Mouse (Mus musculus) C2C12 (cell line): ENCODE data around the gene Pdzrn3. TPM values are rescaled to one million over a fixed set of nuclear protein-coding genes. Genes with fewer than 3 reads are reported as not detected.

ENCODE experiments used
- H3K27me3 ChIP-seq: one replicate; pipeline ENCODE4 v1.6.1; 2011; ENCODE audit not compliant: control insufficient read depth, insufficient read depth, insufficient read length
- H3K36me3 ChIP-seq: one replicate; pipeline ENCODE4 v1.6.1; 2011; ENCODE audit not compliant: control insufficient read depth, insufficient read depth
- H3K4me3 ChIP-seq: one replicate; pipeline ENCODE4 v1.5.1; 2011; ENCODE audit warnings: mild to moderate bottlenecking, control low read depth; ENCODE audit not compliant: poor library complexity, insufficient read depth, severe bottlenecking
- H3K79me2 ChIP-seq: one replicate; pipeline ENCODE4 v1.6.1; 2011; ENCODE audit not compliant: control insufficient read depth, insufficient read depth
- H3K79me3 ChIP-seq: one replicate; pipeline ENCODE4 v1.6.1; 2011; ENCODE audit warnings: low read depth, control low read depth
- H3ac ChIP-seq: one replicate; pipeline ENCODE3; 2011; ENCODE audit warnings: low read depth; ENCODE audit not compliant: control insufficient read depth, insufficient read length
- CEBPB ChIP-seq: IDR thresholded peaks from one replicate; pipeline ENCODE4 v1.6.1; 2011; ENCODE audit warnings: low read depth, mild to moderate bottlenecking, control low read depth, moderate library complexity
- CTCF ChIP-seq: IDR thresholded peaks from one replicate; pipeline ENCODE4 v1.5.1; 2011; ENCODE audit not compliant: control insufficient read depth, insufficient read depth, insufficient read length
- FOSL1 ChIP-seq: IDR thresholded peaks from one replicate; pipeline ENCODE4 v1.8.0; 2011; ENCODE audit warnings: mild to moderate bottlenecking, low read length; ENCODE audit not compliant: poor library complexity, insufficient read depth, severe bottlenecking
- MAX ChIP-seq: IDR thresholded peaks from one replicate; pipeline ENCODE4 v1.6.1; 2011; ENCODE audit warnings: mild to moderate bottlenecking, control low read depth
- MYOD1 ChIP-seq: IDR thresholded peaks from one replicate; pipeline ENCODE4 v1.6.1; 2011; ENCODE audit warnings: low read depth; ENCODE audit not compliant: control insufficient read depth, insufficient read length
- MYOG ChIP-seq: IDR thresholded peaks from one replicate; pipeline ENCODE4 v1.6.1; 2011; ENCODE audit not compliant: control insufficient read depth, insufficient read length; ENCODE audit errors: extremely low read depth
- USF1 ChIP-seq: IDR thresholded peaks from one replicate; pipeline ENCODE4 v1.6.1; 2011; ENCODE audit warnings: low read depth, mild to moderate bottlenecking, control low read depth, moderate library complexity
- polyA plus RNA-seq: library from polyadenylated mRNA; unstranded; fragments of >200 nt; fragmentation: generic; extraction: Trizol; gene quantifications from one replicate; pipeline ENCODE4 v1.2.1, GENCODE M21; 2012; ENCODE audit warnings: missing spikeins

The Pdzrn3 gene
- polyA plus RNA-seq, 1 experiment, result 10.5 TPM

DNA sequence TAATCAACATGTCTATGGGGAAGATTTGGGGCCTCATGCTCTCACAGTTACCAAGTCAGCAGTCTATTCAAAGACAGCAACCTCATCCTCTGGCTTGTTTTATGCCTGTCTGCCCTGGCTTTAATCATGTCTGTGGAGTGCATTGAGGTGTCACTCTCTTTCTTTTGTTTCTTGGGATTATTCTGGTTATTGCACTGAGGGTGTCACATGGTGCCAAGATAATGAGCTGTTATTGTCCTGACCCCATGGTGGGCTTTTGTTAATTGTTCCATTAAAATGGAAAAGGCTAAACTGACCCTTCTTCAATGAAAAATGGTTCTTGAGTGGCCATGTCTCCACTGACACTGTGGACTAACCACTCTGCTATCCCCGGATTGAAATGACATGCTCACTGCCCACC is 34.0 kb upstream of the Pdzrn3 start:
- TF ChIP-seq CTCF (no peak), CEBPB (no peak), FOSL1 (no peak), MAX (no peak), MYOG (no peak), MYOD1 (no peak), USF1 (no peak)
- Histone ChIP-seq H3K4me3 (no peak overlapping the region), H3K27me3 (no peaks in the 10 kb centered on the region), H3ac (no peak overlapping the region), H3K79me3 (no peaks in the 10 kb centered on the region), H3K36me3 (no peaks in the 10 kb centered on the region), H3K79me2 (no peaks in the 10 kb centered on the region)

DNA sequence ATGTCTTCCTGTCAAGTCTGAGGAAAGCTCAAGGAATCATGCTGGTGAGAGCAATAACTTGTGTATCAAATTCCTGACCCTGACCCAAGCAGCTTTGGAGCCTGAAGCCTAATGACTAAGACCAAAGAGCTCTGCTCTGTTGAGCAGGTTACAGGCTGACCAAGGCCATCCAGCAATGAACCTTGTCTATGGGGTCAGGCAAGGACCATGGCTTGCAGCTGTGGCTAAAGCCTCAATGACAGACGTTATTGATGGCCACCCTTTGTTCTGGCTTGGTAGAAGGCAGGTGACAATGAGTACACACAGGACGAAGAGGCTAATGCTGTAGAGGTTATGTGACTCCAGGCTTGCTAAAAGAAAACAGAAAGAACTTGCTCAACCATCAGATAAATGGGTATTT is 33.4 kb upstream of the Pdzrn3 start:
- H3K79me2 ChIP-seq, result no peaks in the 10 kb centered on the region
- H3K27me3 ChIP-seq, result no peaks in the 10 kb centered on the region
- H3K79me3 ChIP-seq, result no peaks in the 10 kb centered on the region
- no peaks in the 10 kb centered on the region for H3K36me3 ChIP-seq
- no peak overlapping the region for H3K4me3 ChIP-seq
- H3ac ChIP-seq, result no peak overlapping the region
- TF ChIP-seq FOSL1 (no peak), CTCF (no peak), CEBPB (no peak), MYOG (no peak), USF1 (no peak), MYOD1 (no peak), MAX (no peak)

GRCm38 (mm10) chr6:101396711-101397110 is 19.0 kb upstream of the Pdzrn3 start:
- Histone ChIP-seq H3K27me3 (no peaks in the 10 kb centered on the region), H3K79me3 (no peaks in the 10 kb centered on the region), H3K4me3 (no peak overlapping the region), H3ac (no peak overlapping the region), H3K79me2 (no peaks in the 10 kb centered on the region), H3K36me3 (no peaks in the 10 kb centered on the region)
- no peak for TF ChIP-seq USF1

- no peaks in the 10 kb centered on the region for H3K36me3 ChIP-seq
- no peaks in the 10 kb centered on the region for H3K79me2 ChIP-seq
- no peak overlapping the region for H3K4me3 ChIP-seq
- H3K27me3 ChIP-seq, result no peaks in the 10 kb centered on the region
- TF ChIP-seq MYOG, result no peak
- no peak for TF ChIP-seq CEBPB
- TF ChIP-seq MYOD1, result no peak
- no peak for TF ChIP-seq USF1
- TF ChIP-seq FOSL1, result no peak
- H3K79me3 ChIP-seq, result no peaks in the 10 kb centered on the region
- no peak overlapping the region for H3ac ChIP-seq
Observed at GRCm38 (mm10) chr6:101395908-101396307, 18.2 kb upstream of the Pdzrn3 start.

DNA sequence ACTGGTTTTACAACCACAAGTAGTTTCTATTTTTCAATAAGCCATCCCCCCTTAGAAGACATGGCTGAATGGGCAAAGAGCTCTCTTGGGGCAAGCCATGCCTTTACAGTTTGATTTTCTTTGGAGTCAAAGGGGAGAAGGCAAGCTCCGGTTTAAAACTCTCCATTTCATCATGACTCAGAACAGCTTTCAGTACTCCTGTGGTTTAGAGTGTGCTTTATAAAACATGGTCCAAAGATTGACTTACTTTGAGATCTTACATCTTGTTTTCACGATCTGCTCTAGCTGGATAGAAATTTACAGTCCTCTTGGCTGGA is 15.1 kb upstream of the Pdzrn3 start:
- H3K79me3 ChIP-seq, result no peaks in the 10 kb centered on the region
- TF ChIP-seq MYOD1 (no peak), CEBPB (no peak), USF1 (no peak), CTCF (no peak), FOSL1 (no peak), MAX (no peak)
- no peaks in the 10 kb centered on the region for H3K36me3 ChIP-seq
- H3K27me3 ChIP-seq, result no peaks in the 10 kb centered on the region
- no peak overlapping the region for H3ac ChIP-seq
- no peak overlapping the region for H3K4me3 ChIP-seq
- no peaks in the 10 kb centered on the region for H3K79me2 ChIP-seq

GRCm38 (mm10) chr6:101392107-101392800 is 14.6 kb upstream of the Pdzrn3 start:
- TF ChIP-seq MAX (no peak), MYOD1 (no peak), FOSL1 (no peak), CTCF (no peak), MYOG (no peak), CEBPB (no peak), USF1 (no peak)
- no peaks in the 10 kb centered on the region for H3K36me3 ChIP-seq
- H3K79me2 ChIP-seq, result no peaks in the 10 kb centered on the region
- no peak overlapping the region for H3ac ChIP-seq
- H3K4me3 ChIP-seq, result no peak overlapping the region
- no peaks in the 10 kb centered on the region for H3K27me3 ChIP-seq
- no peaks in the 10 kb centered on the region for H3K79me3 ChIP-seq
